Mouse (Mus musculus): Measurements from ENCODE around the gene Spatc1l.
A peak's percentile ranks its signal among the peaks of the same experiment; 100 is the strongest.

Gene Spatc1l

DNA sequence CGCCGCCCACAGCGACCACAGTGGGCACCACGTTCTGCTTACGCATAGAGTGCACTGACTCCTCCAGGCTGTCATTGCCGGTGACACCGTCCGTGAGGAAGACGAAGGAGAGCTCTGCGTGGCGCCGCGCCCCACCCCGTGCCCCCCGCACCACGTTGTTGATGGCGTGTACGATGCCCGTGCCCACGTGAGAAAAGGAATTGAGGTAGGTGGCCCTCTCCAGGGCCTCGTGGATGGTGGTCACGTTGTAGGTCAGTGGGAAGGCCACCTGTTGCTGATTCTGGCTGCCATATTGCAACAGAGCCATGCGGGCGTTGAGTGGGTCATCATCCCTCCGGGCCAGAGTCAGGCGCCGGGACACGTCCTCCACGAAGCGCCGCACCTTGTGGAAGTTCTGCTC is 34.3 kb downstream of the Spatc1l start:
- DNase-seq (ENCODE audit: low read depth, low spot score): peak; percentile 19

DNA sequence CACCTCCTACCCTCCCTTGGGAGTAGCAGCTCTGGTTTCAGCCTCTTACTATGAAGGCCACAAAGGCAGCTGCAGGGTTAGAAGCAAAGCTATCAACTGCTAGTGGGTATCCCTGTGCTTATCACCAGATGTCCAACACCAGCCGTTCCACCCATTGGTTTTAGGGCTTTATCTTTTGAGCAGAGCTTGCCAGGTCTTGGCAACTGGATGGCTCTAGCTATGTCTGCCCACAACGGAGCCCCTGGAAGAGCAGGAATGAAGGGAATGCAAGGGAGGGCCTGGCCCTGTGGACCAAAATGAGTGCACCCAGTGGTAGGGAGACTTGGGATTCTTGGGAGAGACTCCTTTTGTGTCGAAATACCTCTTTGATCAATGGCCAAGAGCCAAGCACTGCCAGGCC is 40.6 kb downstream of the Spatc1l start:
- DNase-seq (ENCODE audit: low read depth, low spot score): no peak

GRCm38 (mm10) chr10:76612473-76612872 is 50.4 kb downstream of the Spatc1l start:
- DNase-seq (ENCODE audit: low read depth, low spot score): no peak
